Mouse (Mus musculus) kidney, embryonic 16.5 days (tissue): ENCODE results near the gene Ifne. TPM values are rescaled to one million over a fixed set of nuclear protein-coding genes. Genes with fewer than 3 reads are reported as not detected.

Experiments used
- ATAC-seq: fragments of 200-750 bp; cut with Nextera tagmentation; 2 replicates; pipeline ENCODE4 v1.8.0; 2017; ENCODE audit warnings: moderate TSS enrichment; ENCODE audit not compliant: low FRiP score, low TSS enrichment
- H3K27ac ChIP-seq: fragments of 300-500 bp; sonication (generic); 2 replicates; pipeline ENCODE4 v1.5.1; 2014; ENCODE audit warnings: low read length
- H3K27me3 ChIP-seq: fragments of 300-500 bp; sonication (generic); 2 replicates; pipeline ENCODE4 v1.6.1; 2014; ENCODE audit warnings: low read length, control low read depth, mixed read lengths; ENCODE audit not compliant: insufficient read depth
- H3K36me3 ChIP-seq: fragments of 300-500 bp; sonication (generic); 2 replicates; pipeline ENCODE4 v1.6.1; 2014; ENCODE audit warnings: low read length, control low read depth, mixed read lengths; ENCODE audit not compliant: insufficient read depth
- H3K4me1 ChIP-seq: fragments of 300-500 bp; sonication (generic); 2 replicates; pipeline ENCODE4 v1.6.1; 2014; ENCODE audit warnings: low read length, control low read depth, mixed read lengths; ENCODE audit not compliant: insufficient read depth
- H3K4me2 ChIP-seq: fragments of 300-500 bp; sonication (generic); replicated peaks from 2 replicates; pipeline ENCODE4 v1.6.1; 2014; ENCODE audit warnings: low read depth, low read length
- H3K4me3 ChIP-seq: fragments of 300-500 bp; sonication (generic); 2 replicates; pipeline ENCODE4 v1.5.1; 2014; ENCODE audit warnings: mild to moderate bottlenecking, low read length
- H3K9ac ChIP-seq: fragments of 300-500 bp; sonication (generic); replicated peaks from 2 replicates; pipeline ENCODE4 v1.6.1; 2014; ENCODE audit warnings: low read length
- H3K9me3 ChIP-seq: fragments of 300-500 bp; sonication (generic); 2 replicates; pipeline ENCODE4 v1.6.1; 2016; ENCODE audit warnings: low read length, control low read depth
- WGBS: fragments of 180-500 bp; shearing (Covaris S2); extraction: QIAGEN DNeasy Blood & Tissue Kit; methylation state at CpG from one replicate; pipeline ENCODE4 v1.1.7; 2014; 5-methylcytosine and 5-hydroxymethylcytosine counted together
- polyA plus RNA-seq: library from polyadenylated mRNA; unstranded; fragments of >200 nt; fragmentation: Nextera tagmentation; extraction: Ambion mirVana; gene quantifications from 2 replicates; pipeline ENCODE4 v1.2.1, GENCODE M21; 2015

Ifne gene
- polyA plus RNA-seq, 1 experiment from 2014 or later, result not detected

GRCm38 (mm10) chr4:88913984-88914383 is 34.0 kb upstream of the Ifne start:
- H3K4me2 ChIP-seq, result no peak overlapping the region
- H3K4me1 ChIP-seq, result no peaks in the 10 kb centered on the region
- H3K27me3 ChIP-seq, result peaks cover 30% of the 10 kb centered on the region
- ATAC-seq, result no peak
- no peaks in the 10 kb centered on the region for H3K9me3 ChIP-seq
- no peak overlapping the region for H3K9ac ChIP-seq
- no peak overlapping the region for H3K27ac ChIP-seq
- no peak overlapping the region for H3K4me3 ChIP-seq
- WGBS, result 70% methylated on average over 1 of the region's 1 CpGs
- no peaks in the 10 kb centered on the region for H3K36me3 ChIP-seq

DNA sequence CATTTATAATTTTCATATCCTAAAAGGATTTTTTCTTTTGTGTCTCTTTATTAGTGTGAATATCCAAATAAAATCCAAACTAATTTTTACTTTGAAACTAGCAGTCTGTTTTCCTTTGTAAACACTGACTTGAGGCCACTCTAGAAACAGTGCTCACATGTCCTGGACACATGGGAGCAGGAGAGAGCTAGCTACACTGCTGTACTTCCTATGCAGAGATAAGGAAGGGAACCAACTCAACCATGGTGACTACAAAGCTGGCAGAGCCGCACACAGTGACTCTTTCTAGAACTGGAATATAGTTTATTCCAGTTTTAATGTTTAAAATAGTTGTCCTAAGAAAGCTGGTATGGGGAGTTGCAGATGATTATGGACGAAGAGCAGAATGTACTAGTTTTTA is 32.9 kb upstream of the Ifne start:
- Histone ChIP-seq H3K9ac (no peak overlapping the region), H3K4me1 (no peaks in the 10 kb centered on the region), H3K9me3 (no peaks in the 10 kb centered on the region), H3K36me3 (no peaks in the 10 kb centered on the region), H3K27ac (no peak overlapping the region), H3K27me3 (peaks cover 30% of the 10 kb centered on the region), H3K4me2 (no peak overlapping the region), H3K4me3 (no peak overlapping the region)
- ATAC-seq, result no peak
- WGBS, result 82% methylated on average over 2 of the region's 2 CpGs

DNA sequence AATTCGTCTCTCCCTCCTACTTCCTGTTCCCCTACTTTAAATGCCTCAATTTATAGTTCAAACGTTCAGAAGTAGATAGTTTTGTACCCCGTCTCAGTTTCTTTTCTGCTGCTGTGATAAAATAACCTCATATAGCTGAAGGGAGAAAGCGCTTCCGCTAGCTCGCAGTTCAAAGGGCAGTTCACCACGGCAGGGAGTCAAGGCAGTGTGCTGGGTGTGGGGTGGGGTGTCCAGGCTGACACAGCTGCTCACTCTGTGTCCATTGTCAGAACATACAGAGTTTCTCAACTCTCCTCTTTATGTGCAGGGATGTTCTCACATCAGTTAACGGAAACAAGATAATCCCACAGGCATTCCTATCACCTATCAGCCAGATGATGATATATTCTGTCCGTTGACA is 32.2 kb upstream of the Ifne start:
- Histone ChIP-seq H3K9me3 (no peaks in the 10 kb centered on the region), H3K9ac (no peak overlapping the region), H3K4me2 (no peak overlapping the region), H3K27me3 (peaks cover 30% of the 10 kb centered on the region), H3K27ac (no peak overlapping the region), H3K4me3 (no peak overlapping the region), H3K36me3 (no peaks in the 10 kb centered on the region), H3K4me1 (0 out of 2 replicates have a peak, but pooled peaks cover 4% of the 10 kb centered on the region)
- ATAC-seq, result no peak
- 35% methylated on average over 9 of the region's 9 CpGs for WGBS

DNA sequence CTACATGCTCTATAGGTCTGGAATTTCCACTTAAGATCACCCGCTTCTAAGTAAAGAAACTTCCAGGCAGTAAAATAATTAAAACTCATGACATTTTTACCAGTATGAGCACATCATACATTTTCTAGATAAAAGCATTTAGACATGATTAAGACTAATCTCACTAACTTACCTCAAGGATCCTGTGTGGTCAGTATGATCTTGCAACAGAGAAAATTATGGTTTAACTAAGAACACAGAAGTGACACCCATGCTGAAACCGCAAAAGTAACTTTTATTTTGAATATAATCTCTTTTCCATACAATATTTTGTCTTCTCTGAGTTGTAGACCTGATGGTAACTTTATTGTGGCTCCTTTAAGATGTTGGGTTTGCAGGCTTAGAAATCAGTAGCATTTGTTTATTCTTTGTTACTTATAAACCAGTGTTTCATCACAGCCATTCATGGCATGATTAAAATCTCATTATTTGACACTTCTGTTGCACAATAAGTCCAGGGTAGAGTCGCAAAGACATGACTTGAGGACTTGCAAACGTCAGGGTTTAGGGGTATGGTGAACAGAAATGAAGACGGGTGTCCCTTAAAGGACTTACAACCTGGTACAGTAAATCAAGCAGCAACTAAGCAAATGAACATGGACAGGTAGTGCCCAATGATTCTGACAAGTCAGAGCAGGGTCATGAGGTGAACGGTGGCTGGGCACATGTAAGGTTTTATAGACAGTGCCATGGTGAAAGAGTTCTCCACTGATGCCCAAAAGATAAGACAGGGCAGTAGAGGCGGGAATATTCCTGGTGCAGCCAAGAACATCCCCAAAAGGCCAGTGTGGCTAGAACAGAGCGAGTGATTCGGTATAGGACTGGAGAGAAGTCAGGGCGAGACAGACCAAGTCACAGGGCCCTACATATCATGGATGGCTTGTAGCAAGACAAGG is 29.9 kb upstream of the Ifne start:
- no peak for ATAC-seq
- peaks cover 25% of the 10 kb centered on the region for H3K27me3 ChIP-seq
- no peak overlapping the region for H3K4me2 ChIP-seq
- no peaks in the 10 kb centered on the region for H3K9me3 ChIP-seq
- WGBS, result 83% methylated on average over 10 of the region's 10 CpGs
- H3K27ac ChIP-seq, result no peak overlapping the region
- H3K4me3 ChIP-seq, result no peak overlapping the region
- no peak overlapping the region for H3K9ac ChIP-seq
- H3K36me3 ChIP-seq, result no peaks in the 10 kb centered on the region
- 0 out of 2 replicates have a peak, but pooled peaks cover 4% of the 10 kb centered on the region for H3K4me1 ChIP-seq

GRCm38 (mm10) chr4:88893201-88893754 is 13.3 kb upstream of the Ifne start:
- no peak overlapping the region for H3K9ac ChIP-seq
- H3K4me2 ChIP-seq, result no peak overlapping the region
- no peaks in the 10 kb centered on the region for H3K9me3 ChIP-seq
- no peak overlapping the region for H3K27ac ChIP-seq
- no peaks in the 10 kb centered on the region for H3K27me3 ChIP-seq
- no peaks in the 10 kb centered on the region for H3K4me1 ChIP-seq
- no peaks in the 10 kb centered on the region for H3K36me3 ChIP-seq
- ATAC-seq, result no peak
- H3K4me3 ChIP-seq, result no peak overlapping the region

- H3K9ac ChIP-seq, result no peak overlapping the region
- H3K9me3 ChIP-seq, result no peaks in the 10 kb centered on the region
- H3K4me2 ChIP-seq, result no peak overlapping the region
- no peak for ATAC-seq
- no peaks in the 10 kb centered on the region for H3K4me1 ChIP-seq
- H3K27ac ChIP-seq, result no peak overlapping the region
- no peak overlapping the region for H3K4me3 ChIP-seq
- H3K36me3 ChIP-seq, result no peaks in the 10 kb centered on the region
- H3K27me3 ChIP-seq, result no peaks in the 10 kb centered on the region
Observed at GRCm38 (mm10) chr4:88888236-88888635, 8.2 kb upstream of the Ifne start.

DNA sequence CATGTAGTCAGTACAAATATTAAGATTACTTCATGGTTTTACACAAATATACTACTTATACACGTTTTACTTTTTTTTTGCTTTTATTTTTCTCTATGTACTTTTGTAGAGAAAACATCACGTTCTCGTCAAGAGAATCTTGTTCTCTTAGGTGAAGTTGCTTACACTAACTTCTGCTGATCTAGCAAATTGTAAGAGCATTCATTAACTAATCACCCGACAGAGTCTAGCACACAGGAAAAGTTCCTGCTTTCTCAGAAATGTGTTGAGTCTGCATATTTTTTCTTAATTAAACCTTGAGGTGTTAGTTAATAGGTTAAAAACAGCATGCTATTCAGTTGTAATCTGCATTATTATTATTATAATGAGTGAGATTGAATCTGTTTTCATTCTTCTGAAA is 1.2 kb downstream of the Ifne start:
- ATAC-seq, result no peak
- H3K9me3 ChIP-seq, result no peaks in the 10 kb centered on the region
- WGBS, result 64% methylated on average over 4 of the region's 4 CpGs
- H3K4me2 ChIP-seq, result no peak overlapping the region
- no peak overlapping the region for H3K27ac ChIP-seq
- H3K4me1 ChIP-seq, result no peaks in the 10 kb centered on the region
- H3K9ac ChIP-seq, result no peak overlapping the region
- H3K27me3 ChIP-seq, result no peaks in the 10 kb centered on the region; the same call in 1 of the 2 replicates
- H3K4me3 ChIP-seq, result no peak overlapping the region
- H3K36me3 ChIP-seq, result no peaks in the 10 kb centered on the region

- ATAC-seq, result no peak
- Histone ChIP-seq H3K9ac (no peak overlapping the region), H3K36me3 (no peaks in the 10 kb centered on the region), H3K4me3 (no peak overlapping the region), H3K4me1 (no peaks in the 10 kb centered on the region), H3K9me3 (no peaks in the 10 kb centered on the region), H3K4me2 (0 out of 2 replicates have a peak overlapping the region, but pooled peaks have one; percentile 15), H3K27ac (no peak overlapping the region), H3K27me3 (no peaks in the 10 kb centered on the region; the same call in 1 of the 2 replicates)
- 46% methylated on average over 10 of the region's 10 CpGs for WGBS
Observed at GRCm38 (mm10) chr4:88878246-88878645, 1.8 kb downstream of the Ifne start.

DNA sequence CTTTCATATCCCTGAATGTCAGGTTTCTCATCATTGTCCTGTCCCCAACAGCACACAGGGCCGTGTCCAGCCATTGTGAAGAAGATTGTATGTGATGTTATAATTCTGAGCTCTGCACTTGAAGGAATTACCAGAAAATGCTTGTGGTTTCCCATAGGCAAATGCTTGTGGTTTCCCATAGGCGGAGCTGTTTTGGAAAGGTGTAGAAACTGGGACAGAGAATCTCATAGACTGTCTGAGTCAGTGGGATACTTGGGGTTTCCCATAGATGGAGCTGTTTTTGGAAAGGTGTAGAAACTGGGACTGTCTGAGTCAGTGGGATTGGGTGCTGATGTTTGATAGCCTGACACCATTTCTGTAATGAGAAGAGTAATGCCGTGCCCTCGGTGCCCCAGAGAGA is 3.5 kb downstream of the Ifne start:
- Histone ChIP-seq H3K9me3 (no peaks in the 10 kb centered on the region), H3K9ac (no peak overlapping the region), H3K4me1 (no peaks in the 10 kb centered on the region), H3K36me3 (no peaks in the 10 kb centered on the region), H3K27me3 (peaks cover 4% of the 10 kb centered on the region; the same call in 1 of the 2 replicates), H3K4me2 (no peak overlapping the region), H3K27ac (no peak overlapping the region), H3K4me3 (no peak overlapping the region)
- no peak for ATAC-seq
- WGBS, result 87% methylated on average over 4 of the region's 4 CpGs
